Mouse (Mus musculus) heart, embryonic 14.5 days (tissue): ENCODE measurements at regions not wholly inside any gene's neighbourhood (a gene's known extent, or its start where the extent isn't known, plus 50 kb on each side); places are given as distances from the start of the nearest gene placed in this dataset.
"Not testable (repeated sequence)": the region's sequence is repeated elsewhere in the genome, so short reads cannot be mapped to it uniquely, and the experiment has no call there.

Experiments used
- ATAC-seq: fragments of 200-750 bp; cut with Nextera tagmentation; 2 replicates; pipeline ENCODE4 v1.8.0; 2017; ENCODE audit warnings: low read depth, moderate TSS enrichment; ENCODE audit not compliant: insufficient number of reproducible peaks, insufficient read depth, low FRiP score
- H3K27ac ChIP-seq, 2 experiments: fragments of 200-500 bp in 1 of 2; fragments of 300-500 bp in 1 of 2; sonication (generic) in 1 of 2; replicated peaks in 1 of 2; 2 replicates each; pipeline ENCODE4 v1.5.1; 2012 to 2014; ENCODE audit warnings: low read depth in 2 of 2, low read length in 2 of 2, control low read depth in 1 of 2, mild to moderate bottlenecking in 1 of 2, mixed read lengths in 1 of 2; ENCODE audit not compliant: control insufficient read depth in 1 of 2, insufficient read depth in 1 of 2
- H3K27me3 ChIP-seq: fragments of 300-500 bp; sonication (generic); 2 replicates; pipeline ENCODE4 v1.6.1; 2014; ENCODE audit warnings: mild to moderate bottlenecking, low read length, control low read depth; ENCODE audit not compliant: control insufficient read depth, insufficient read depth
- H3K36me3 ChIP-seq: fragments of 300-500 bp; sonication (generic); 2 replicates; pipeline ENCODE4 v1.6.1; 2014; ENCODE audit warnings: mild to moderate bottlenecking, control low read depth, low read length, mixed read lengths; ENCODE audit not compliant: control insufficient read depth, insufficient read depth
- H3K4me1 ChIP-seq, 2 experiments: fragments of 200-500 bp in 1 of 2; fragments of 300-500 bp in 1 of 2; sonication (generic) in 1 of 2; 2 replicates each; pipeline ENCODE4 v1.6.1; 2012 to 2014; ENCODE audit warnings: low read length in 2 of 2, control low read depth in 1 of 2, mixed read lengths in 1 of 2; ENCODE audit not compliant: control insufficient read depth in 2 of 2, insufficient read depth in 2 of 2
- H3K4me2 ChIP-seq: fragments of 300-500 bp; sonication (generic); 2 replicates; pipeline ENCODE4 v1.6.1; 2014; ENCODE audit warnings: mild to moderate bottlenecking, low read length
- H3K4me3 ChIP-seq, 2 experiments: fragments of 200-500 bp in 1 of 2; fragments of 300-500 bp in 1 of 2; sonication (generic) in 1 of 2; 2 replicates each; pipeline ENCODE4 v1.5.1; 2012 to 2014; ENCODE audit warnings: low read length in 2 of 2, mild to moderate bottlenecking in 2 of 2, control low read depth in 1 of 2, low read depth in 1 of 2, moderate library complexity in 1 of 2; ENCODE audit not compliant: control insufficient read depth in 1 of 2, insufficient read depth in 1 of 2
- H3K9ac ChIP-seq: fragments of 300-500 bp; sonication (generic); 2 replicates; pipeline ENCODE4 v1.6.1; 2014; ENCODE audit warnings: mild to moderate bottlenecking, low read length
- H3K9me3 ChIP-seq: fragments of 300-500 bp; sonication (generic); 2 replicates; pipeline ENCODE4 v1.6.1; 2016; ENCODE audit warnings: low read length, control low read depth; ENCODE audit not compliant: control insufficient read depth
- WGBS: fragments of 180-500 bp; shearing (Covaris S2); extraction: QIAGEN DNeasy Blood & Tissue Kit; methylation state at CpG from one replicate; pipeline ENCODE4 v1.1.7; 2014; 5-methylcytosine and 5-hydroxymethylcytosine counted together

GRCm38 (mm10) chrX:157107747-157108146 is 307.4 kb downstream of the Phex start:
- Histone ChIP-seq H3K9me3 (no peaks in the 10 kb centered on the region), H3K4me3 (no peak overlapping the region), H3K9ac (no peak overlapping the region), H3K36me3 (no peaks in the 10 kb centered on the region), H3K4me2 (no peak overlapping the region), H3K4me1 (no peaks in the 10 kb centered on the region), H3K27me3 (no peaks in the 10 kb centered on the region), H3K27ac (no peak overlapping the region)
- ATAC-seq, result no peak

DNA sequence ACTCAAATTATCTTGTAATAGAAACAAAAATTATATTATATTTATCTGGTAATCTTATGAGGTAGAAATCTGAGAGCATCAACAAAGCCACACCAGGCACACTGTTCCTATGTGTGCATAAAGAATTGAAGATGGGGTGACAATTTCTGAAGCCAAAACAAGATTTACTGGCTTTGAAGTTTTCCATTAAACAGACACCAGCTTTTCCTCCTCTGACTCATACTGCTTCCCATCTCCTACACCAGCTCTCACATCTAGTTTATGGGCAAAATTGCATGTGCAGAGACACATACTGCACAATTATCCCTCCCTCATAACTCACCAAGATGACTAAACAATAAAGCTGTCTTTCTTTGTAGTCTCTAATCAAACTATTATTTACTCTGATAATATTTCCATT is 335.1 kb downstream of the Phex start:
- peak overlapping the region in 1 of 2 experiments; percentile 41; a peak in 1 of 4 replicates for H3K27ac ChIP-seq
- H3K36me3 ChIP-seq, result no peaks in the 10 kb centered on the region
- no peak overlapping the region for H3K9ac ChIP-seq
- no peaks in the 10 kb centered on the region for H3K4me1 ChIP-seq
- no peak for ATAC-seq
- no peak overlapping the region for H3K4me3 ChIP-seq
- H3K9me3 ChIP-seq, result no peaks in the 10 kb centered on the region
- no peaks in the 10 kb centered on the region for H3K27me3 ChIP-seq
- H3K4me2 ChIP-seq, result peak overlapping the region; percentile 13; the same call in 1 of the 2 replicates

- 16% methylated on average over 2 of the region's 2 CpGs for WGBS
- Histone ChIP-seq H3K4me3 (no peak overlapping the region), H3K9me3 (no peaks in the 10 kb centered on the region), H3K9ac (no peak overlapping the region), H3K4me1 (no peaks in the 10 kb centered on the region), H3K27ac (peak overlapping the region in 1 of 2 experiments; percentile 41; a peak in 1 of 4 replicates), H3K4me2 (0 out of 2 replicates have a peak overlapping the region, but pooled peaks have one; percentile 13), H3K36me3 (no peaks in the 10 kb centered on the region), H3K27me3 (no peaks in the 10 kb centered on the region)
- no peak for ATAC-seq
Observed at GRCm38 (mm10) chrX:157079606-157080005, 335.5 kb downstream of the Phex start.

DNA sequence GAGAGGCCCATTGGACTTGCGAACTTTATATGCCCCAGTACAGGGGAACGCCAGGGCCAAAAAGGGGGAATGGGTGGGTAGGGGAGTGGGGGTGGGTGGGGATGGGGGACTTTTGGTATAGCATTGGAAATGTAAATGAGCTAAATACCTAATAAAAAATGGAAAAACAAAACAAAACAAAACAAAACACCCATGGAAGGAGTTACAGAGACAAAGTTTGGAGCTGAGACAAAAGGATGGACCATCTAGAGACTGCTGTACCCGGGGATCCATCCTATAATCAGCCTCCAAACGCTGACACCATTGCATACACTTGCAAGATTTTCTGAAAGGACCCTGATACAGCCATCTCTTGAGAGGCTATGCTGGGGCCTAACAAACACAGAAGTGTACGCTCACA is 337.1 kb downstream of the Phex start:
- H3K36me3 ChIP-seq, H3K9ac ChIP-seq, H3K9me3 ChIP-seq, H3K4me3 ChIP-seq, H3K4me2 ChIP-seq, H3K27me3 ChIP-seq, H3K4me1 ChIP-seq, H3K27ac ChIP-seq, ATAC-seq: not testable (repeated sequence)
- WGBS, result 70% methylated on average over 4 of the region's 5 CpGs

DNA sequence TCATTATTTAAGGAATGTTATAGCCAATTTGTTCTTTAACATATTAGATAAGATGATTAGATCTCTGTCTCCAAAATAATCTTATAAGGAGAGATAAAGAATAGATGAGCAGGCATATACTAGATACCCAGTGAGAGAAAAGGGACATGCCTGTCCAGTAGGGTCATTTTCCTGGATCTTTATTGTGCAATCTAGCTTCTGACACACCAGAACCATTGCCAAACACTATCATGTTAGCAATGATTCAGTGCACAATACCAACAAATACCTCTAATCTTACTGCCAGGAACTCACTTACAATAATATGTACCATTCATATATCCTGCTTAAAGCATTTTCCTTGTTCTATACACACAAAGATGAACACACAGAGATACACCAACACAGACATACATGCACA is 338.9 kb downstream of the Phex start:
- H3K27ac ChIP-seq, result no peak overlapping the region
- no peak for ATAC-seq
- no peaks in the 10 kb centered on the region for H3K27me3 ChIP-seq
- no peak overlapping the region for H3K4me3 ChIP-seq
- no peaks in the 10 kb centered on the region for H3K4me1 ChIP-seq
- no peak overlapping the region for H3K9ac ChIP-seq
- H3K9me3 ChIP-seq, result no peaks in the 10 kb centered on the region
- no peak overlapping the region for H3K4me2 ChIP-seq
- H3K36me3 ChIP-seq, result no peaks in the 10 kb centered on the region

DNA sequence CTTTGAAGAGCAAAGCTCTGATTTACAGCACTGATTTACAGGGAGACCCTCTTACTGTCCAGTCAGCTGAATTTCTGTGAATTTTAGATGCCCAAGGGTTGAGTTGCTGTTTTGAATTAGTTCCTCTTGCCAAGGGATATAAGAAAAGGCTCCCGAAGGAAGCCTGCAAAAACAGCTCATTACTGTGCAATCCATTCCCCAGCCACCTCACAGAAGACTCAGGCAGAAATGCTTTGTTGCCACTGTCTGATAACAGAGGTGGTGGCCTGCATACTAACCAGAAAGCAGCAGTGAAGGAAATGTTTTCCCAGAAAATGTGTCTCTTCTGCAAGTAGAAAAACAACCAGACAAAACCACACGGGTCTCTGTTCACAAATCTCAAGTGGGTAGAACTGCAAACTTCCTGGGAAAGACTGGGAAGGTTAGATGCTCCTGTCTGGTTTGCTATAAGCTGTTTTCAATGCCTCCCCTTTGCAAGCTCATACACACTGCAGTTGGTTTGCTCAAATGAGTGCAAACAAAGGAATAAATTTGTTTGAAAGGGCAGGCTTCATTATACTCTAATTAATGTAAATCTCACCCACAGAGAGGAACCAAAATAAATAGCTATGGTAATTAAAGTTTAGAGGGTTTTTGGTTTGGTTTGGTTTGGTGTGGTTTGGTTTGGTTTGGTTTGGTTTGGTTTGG is 363.3 kb downstream of the Phex start:
- no peaks in the 10 kb centered on the region for H3K4me1 ChIP-seq
- ATAC-seq, result no peak
- no peaks in the 10 kb centered on the region for H3K36me3 ChIP-seq
- H3K9me3 ChIP-seq, result no peaks in the 10 kb centered on the region
- H3K4me2 ChIP-seq, result no peak overlapping the region
- H3K9ac ChIP-seq, result no peak overlapping the region
- H3K27me3 ChIP-seq, result no peaks in the 10 kb centered on the region
- no peak overlapping the region for H3K4me3 ChIP-seq
- 27% methylated on average over 2 of the region's 2 CpGs for WGBS
- no peak overlapping the region for H3K27ac ChIP-seq

DNA sequence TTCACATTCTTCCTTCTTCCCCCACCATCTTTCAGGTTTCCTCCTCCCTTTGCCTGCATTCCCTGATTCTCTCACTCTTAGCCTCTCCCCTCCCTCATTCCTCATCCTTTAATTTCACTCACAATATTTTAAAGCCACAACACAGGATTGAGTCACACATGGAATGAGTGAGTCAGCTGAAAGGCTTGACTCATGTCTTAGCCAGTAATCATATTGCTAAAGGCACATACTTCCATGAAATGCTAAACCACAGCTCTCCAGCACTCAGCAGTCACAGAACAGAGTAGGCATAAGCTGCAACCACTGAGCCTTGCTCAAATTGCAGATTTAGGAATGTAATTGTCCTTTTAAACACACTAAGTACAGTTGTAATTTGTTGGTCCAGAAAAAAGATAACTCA is 386.2 kb downstream of the Phex start:
- Histone ChIP-seq H3K9me3 (no peaks in the 10 kb centered on the region), H3K4me3 (no peak overlapping the region), H3K4me2 (no peak overlapping the region), H3K9ac (no peak overlapping the region), H3K27me3 (no peaks in the 10 kb centered on the region), H3K27ac (no peak overlapping the region), H3K36me3 (no peaks in the 10 kb centered on the region), H3K4me1 (no peaks in the 10 kb centered on the region)
- no peak for ATAC-seq

- Histone ChIP-seq H3K27me3 (no peaks in the 10 kb centered on the region), H3K4me3 (no peak overlapping the region), H3K4me2 (no peak overlapping the region), H3K27ac (no peak overlapping the region), H3K36me3 (no peaks in the 10 kb centered on the region), H3K9ac (no peak overlapping the region), H3K9me3 (no peaks in the 10 kb centered on the region), H3K4me1 (no peaks in the 10 kb centered on the region)
- no peak for ATAC-seq
Observed at GRCm38 (mm10) chrX:157024343-157024742, 390.8 kb downstream of the Phex start.
